ENCODE assay signal across 18 mouse cellular contexts in genomic region chr9:44646366-44646765, GRCm38 (mm10). TPM values are rescaled to one million over a fixed set of nuclear protein-coding genes. Genes with fewer than 3 reads are reported as not detected.
A peak's percentile ranks its signal among the peaks of the same experiment; 100 is the strongest.
DNase-seq lines count a peak whose midpoint lies in the region; ATAC-seq lines count a peak whose summit lies in the region.
"Had no signal": no experiment of that assay in that cellular context is flagged by ENCODE, and none has a peak within 500 bp of the region (broad histone marks: within the 10 kb centered on the region; RNA-seq: fewer than 3 reads in every experiment).

No protein-coding gene starts in this region.

- no peak overlapping the region for H3K4me3 ChIP-seq in heart, embryonic 15.5 days
- no peak overlapping the region; the same call in 1 of the 2 replicates for H3K4me3 ChIP-seq in liver, embryonic 12.5 days
- H3K4me3 ChIP-seq: gastrocnemius, adult 2 months; heart, adult 2 months; kidney, embryonic 15.5 days; midbrain, embryonic 13.5 days had no signal

- WGBS in heart, embryonic 15.5 days: 68% methylated on average over 6 of the region's 6 CpGs
- WGBS in liver, embryonic 12.5 days (ENCODE audit: insufficient replicate concordance): 66% methylated on average over 6 of the region's 6 CpGs

- H3K4me1 ChIP-seq in heart, embryonic 15.5 days (replicated peaks): peaks cover 3% of the 10 kb centered on the region; the same call in 1 of the 2 replicates
- H3K4me1 ChIP-seq in liver, embryonic 12.5 days: peaks cover 10% of the 10 kb centered on the region
- H3K4me1 ChIP-seq: kidney, embryonic 15.5 days; midbrain, embryonic 13.5 days had no signal

- H3K9ac ChIP-seq in heart, embryonic 15.5 days: no peak overlapping the region
- H3K9ac ChIP-seq in liver, embryonic 12.5 days: no peak overlapping the region
- H3K9ac ChIP-seq: kidney, embryonic 15.5 days; midbrain, embryonic 13.5 days had no signal

- no peak for ATAC-seq in heart, embryonic 15.5 days (replicated peaks; ENCODE audit: insufficient number of reproducible peaks, insufficient read depth, low FRiP score, low read depth)
- peak; percentile 34 for ATAC-seq in CD4-positive, CD25-positive, alpha-beta regulatory T cell, adult 4 months
- no peak for ATAC-seq in liver, embryonic 12.5 days
- ATAC-seq: forebrain, embryonic 16.5 days; midbrain, embryonic 13.5 days had no signal

- no peak overlapping the region for H3K27ac ChIP-seq in heart, embryonic 15.5 days
- H3K27ac ChIP-seq in liver, embryonic 12.5 days: no peak overlapping the region
- H3K27ac ChIP-seq: gastrocnemius, adult 2 months; heart, adult 2 months; kidney, embryonic 15.5 days; midbrain, embryonic 13.5 days had no signal

- H3K36me3 ChIP-seq in heart, embryonic 15.5 days: no peaks in the 10 kb centered on the region
- H3K36me3 ChIP-seq in liver, embryonic 12.5 days: no peaks in the 10 kb centered on the region
- no peaks in the 10 kb centered on the region for H3K36me3 ChIP-seq in splenic B cell, adult 2 months (ENCODE audit: control insufficient read depth, insufficient read depth, low read length, poor library complexity, severe bottlenecking)
- H3K36me3 ChIP-seq: kidney, embryonic 15.5 days; midbrain, embryonic 13.5 days had no signal

- DNase-seq in heart, postnatal 4 days: no peak
- peak; percentile 47 for DNase-seq in splenic B cell, adult 2 months (ENCODE audit: low read depth, low spot score)
- no peak for DNase-seq in cerebellum, adult 11 months
- no peak for DNase-seq in layer of hippocampus, adult 18-20 months (ENCODE audit: low spot score in 2 of 2)
- no peak for DNase-seq in kidney, postnatal 36 days
- DNase-seq: cerebellum, postnatal 14 days had no signal

- no peaks in the 10 kb centered on the region for H3K27me3 ChIP-seq in heart, embryonic 15.5 days
- peaks cover 12% of the 10 kb centered on the region for H3K27me3 ChIP-seq in liver, embryonic 12.5 days (replicated peaks)
- no peaks in the 10 kb centered on the region for H3K27me3 ChIP-seq in splenic B cell, adult 2 months (ENCODE audit: control insufficient read depth, insufficient read depth, low read length, poor library complexity, severe bottlenecking)
- H3K27me3 ChIP-seq: midbrain, embryonic 13.5 days had no signal

- H3K4me2 ChIP-seq in heart, embryonic 15.5 days: peak overlapping the region; percentile 36; the same call in 1 of the 2 replicates
- H3K4me2 ChIP-seq in liver, embryonic 12.5 days: peak overlapping the region; percentile 41
- H3K4me2 ChIP-seq: kidney, embryonic 15.5 days; midbrain, embryonic 13.5 days had no signal

- no peaks in the 10 kb centered on the region for H3K9me3 ChIP-seq in heart, embryonic 15.5 days (replicated peaks)
- H3K9me3 ChIP-seq in liver, embryonic 12.5 days (replicated peaks): no peaks in the 10 kb centered on the region
- H3K9me3 ChIP-seq: kidney, embryonic 15.5 days; midbrain, embryonic 13.5 days had no signal

RNA-seq across cellular contexts. Expression of gene Treh, which starts 26.7 kb away (rescaled TPM):
- not detected in 2 replicates for polyA plus RNA-seq in heart, embryonic 15.5 days (2015; fragmentation: Nextera tagmentation; extraction: Ambion mirVana)
- total RNA-seq in heart, postnatal 4 days (2021): not detected
- not detected for polyA plus RNA-seq in CD4-positive, CD25-positive, alpha-beta regulatory T cell, adult 4 months (2017; shearing (Covaris generic))
- not detected in 2 replicates for polyA plus RNA-seq in liver, embryonic 12.5 days (2016; fragmentation: Nextera tagmentation; extraction: Ambion mirVana)
- not detected for total RNA-seq in layer of hippocampus, adult 18-20 months (2021)
- total RNA-seq: adrenal gland, postnatal 36 days; gastrocnemius, adult 2 months; heart, adult 2 months; hematopoietic stem cell, adult 5-6 weeks; layer of hippocampus, adult 8-10 months had no signal
- polyA plus RNA-seq: forebrain, embryonic 16.5 days; heart, adult 2 months; midbrain, embryonic 13.5 days; stomach, embryonic 16.5 days had no signal

RNA-seq across cellular contexts. Expression of gene Ddx6, which starts 41.7 kb away (rescaled TPM):
- polyA plus RNA-seq in heart, embryonic 15.5 days (2015; fragmentation: Nextera tagmentation; extraction: Ambion mirVana): 10.7 and 10.9 TPM in 2 replicates
- total RNA-seq in heart, postnatal 4 days (2021): 100 to 1,000 TPM in 1 of 2 experiments, 10 to 100 TPM in 1; 99.8 to 101 TPM
- 10 to 100 TPM; 68.5 to 94.4 TPM for polyA plus RNA-seq in CD4-positive, CD25-positive, alpha-beta regulatory T cell, adult 4 months (2017; shearing (Covaris generic))
- polyA plus RNA-seq in liver, embryonic 12.5 days (2016; fragmentation: Nextera tagmentation; extraction: Ambion mirVana): 9.3 and 10.0 TPM in 2 replicates
- total RNA-seq in layer of hippocampus, adult 18-20 months (2021): 100 to 1,000 TPM; 145 to 146 TPM
